Mouse (Mus musculus): ENCODE results near the gene Tmub2.

Gene Tmub2

DNA sequence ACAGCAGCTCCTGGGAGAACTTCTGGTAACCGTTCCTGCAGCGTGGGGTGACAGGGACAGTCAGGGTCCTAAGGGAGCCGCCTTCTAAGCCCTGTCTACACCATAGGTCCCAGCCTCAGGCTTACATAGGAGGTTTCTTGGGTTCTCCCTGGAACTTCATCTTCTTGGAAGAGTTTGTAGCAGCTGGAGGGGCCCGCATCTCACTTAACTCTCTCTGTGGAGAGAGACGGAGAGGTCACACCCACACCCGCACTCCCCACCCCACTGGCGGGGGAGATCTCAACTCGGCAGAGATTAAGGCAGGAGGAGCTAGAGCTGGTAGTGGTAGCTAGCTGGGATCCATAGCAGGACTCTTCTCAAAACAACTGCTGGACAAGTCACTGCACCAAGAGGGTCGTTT, 23.4 kb downstream of the Tmub2 start:
- DNase-seq = no peak

DNA sequence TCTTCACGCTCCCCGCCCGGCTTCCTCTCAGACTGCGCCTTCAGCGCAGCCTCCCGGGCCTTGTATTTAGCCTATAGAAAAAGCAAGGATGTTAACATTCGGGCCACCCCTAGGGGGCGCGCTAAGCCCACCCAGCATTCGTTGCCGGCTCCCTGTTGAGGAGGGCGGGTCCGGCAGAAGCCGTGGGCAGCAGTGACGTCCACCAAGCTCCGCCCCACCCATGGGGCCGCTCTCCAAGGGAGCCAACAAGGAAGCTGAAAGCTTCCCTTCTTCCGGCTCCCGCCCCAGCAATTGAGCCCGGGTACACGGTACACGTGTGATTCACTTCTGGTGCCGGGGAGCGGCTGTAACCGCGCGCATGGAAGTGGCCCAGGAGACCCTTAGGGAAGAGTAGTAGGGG, 24.2 kb downstream of the Tmub2 start:
- DNase-seq = peak; percentile 97

GRCm38 (mm10) chr11:102309821-102310617, 25.3 kb downstream of the Tmub2 start:
- no peak for DNase-seq

DNA sequence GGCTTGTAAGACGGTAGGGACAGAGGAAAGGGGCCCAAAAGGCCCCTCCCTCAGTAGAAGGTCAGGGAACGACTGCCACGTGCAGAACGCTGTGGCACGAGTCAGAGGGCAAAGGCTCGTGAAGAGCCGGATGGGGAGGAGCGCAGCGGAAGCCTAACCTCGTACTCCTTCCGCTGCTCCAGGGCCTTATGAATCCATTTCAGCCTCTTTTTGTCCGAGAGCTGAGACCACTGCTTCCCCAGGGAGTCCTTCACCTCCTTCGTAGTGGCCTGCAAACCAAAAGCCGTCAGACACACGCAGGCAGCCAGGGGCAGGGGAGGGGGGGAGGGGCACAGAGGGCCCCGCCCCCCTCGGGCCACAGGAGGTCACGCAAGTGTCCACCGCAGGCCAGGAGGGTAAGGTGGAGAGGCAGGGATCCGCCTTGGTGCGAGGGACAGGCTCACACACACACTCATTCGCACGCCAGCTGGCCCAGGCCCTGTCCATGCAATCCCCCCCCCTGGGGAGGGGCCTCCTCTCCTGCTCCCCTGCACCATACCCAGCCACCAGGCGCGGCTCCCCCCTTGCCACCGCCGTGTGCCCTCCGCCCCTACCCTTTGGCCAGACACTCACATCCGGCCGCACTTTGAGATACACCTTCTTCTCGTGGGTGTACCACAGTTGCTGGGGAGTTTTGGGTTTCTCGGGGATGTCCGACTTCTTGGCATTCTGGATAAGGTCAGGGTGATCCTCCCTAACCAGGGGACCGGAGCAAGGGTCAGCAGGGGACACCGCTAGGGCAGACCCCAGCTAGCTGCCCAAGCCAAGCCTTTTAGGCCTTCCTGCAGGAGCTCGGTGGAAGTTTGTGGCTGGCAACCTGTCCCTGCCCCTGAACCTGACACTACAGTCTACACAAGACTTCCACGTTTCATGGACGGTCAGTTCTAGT, 26.3 kb downstream of the Tmub2 start:
- DNase-seq = peak; percentile 60

DNA sequence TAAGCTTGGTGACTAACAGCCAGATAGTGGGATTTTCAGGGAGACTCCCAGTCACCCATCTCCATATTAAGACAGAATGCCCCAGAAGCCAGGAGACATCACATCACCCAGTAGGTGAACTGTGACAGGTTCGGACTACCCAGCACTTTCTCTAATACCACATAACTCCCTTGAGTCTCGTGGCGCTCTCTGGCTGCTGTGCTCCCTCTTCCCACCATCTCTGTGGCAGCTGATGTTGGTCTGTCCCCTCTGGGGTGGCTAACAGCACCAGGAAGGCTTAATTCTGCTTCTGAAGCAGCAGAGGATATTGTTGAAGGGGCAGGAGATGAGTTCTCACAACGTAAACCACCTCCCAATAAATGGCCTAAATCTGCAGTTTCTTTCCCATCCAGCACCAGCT, 27.2 kb downstream of the Tmub2 start:
- DNase-seq = no peak

- no peak for DNase-seq
Observed at GRCm38 (mm10) chr11:102312586-102312985, 27.9 kb downstream of the Tmub2 start.

DNA sequence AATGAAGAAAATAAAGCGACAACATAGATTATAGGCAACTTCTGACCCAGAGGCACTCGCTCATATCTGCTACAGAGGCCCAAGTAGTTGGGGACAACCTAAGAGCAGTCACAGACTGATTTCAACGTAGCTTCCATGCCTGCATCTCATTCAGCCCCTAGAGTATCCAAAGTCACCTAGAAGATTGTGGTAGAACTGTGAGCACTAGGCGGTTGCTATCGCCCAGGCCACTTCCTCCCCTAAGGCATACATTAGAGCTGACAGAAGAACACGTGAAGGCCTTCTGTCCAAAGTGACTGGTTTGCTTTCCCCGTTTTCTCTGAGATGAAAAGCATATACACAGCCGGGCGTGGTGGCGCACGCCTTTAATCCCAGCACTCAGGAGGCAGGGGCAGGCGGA, 29.6 kb downstream of the Tmub2 start:
- DNase-seq = no peak

GRCm38 (mm10) chr11:102315690-102316571, 31.2 kb downstream of the Tmub2 start:
- no peak for DNase-seq

DNA sequence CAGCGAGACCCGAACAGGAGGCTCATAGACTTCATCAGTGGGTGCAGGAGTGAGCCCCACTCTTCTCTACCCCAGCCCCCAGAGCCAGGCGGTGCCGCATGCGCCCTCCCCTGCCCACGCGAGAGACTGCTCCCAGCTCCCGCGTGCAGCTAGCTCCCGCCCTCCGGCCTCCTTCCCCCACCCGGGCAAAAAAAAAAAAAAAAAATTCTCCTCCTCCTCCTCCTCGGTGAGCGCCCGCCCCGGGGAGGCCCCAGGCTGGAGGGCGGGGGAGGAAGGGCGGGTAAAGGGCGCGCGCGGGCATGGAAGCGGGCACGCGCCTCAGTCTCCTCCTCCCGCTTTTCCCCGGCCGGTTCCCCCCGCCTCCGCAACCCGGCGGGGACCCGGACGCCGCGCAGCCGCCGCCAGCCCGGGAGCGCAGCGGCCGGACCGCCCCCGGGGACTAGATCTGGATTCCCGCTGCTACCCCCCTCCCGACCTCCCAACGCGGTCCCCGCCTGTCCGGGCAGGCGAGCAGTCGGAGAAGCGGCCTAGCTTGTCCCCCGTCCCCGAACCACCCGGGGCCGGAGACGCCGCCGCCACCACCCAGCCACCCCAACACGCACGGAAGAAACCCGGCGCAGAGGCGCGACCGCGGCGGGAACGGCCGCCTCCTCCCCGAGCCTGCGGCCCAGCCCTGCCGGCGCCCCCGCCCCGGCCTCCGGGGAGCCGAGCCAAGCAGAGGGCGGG, 32.0 kb downstream of the Tmub2 start:
- peak; percentile 94 for DNase-seq

GRCm38 (mm10) chr11:102317298-102317900, 32.7 kb downstream of the Tmub2 start:
- peak; percentile 46 for DNase-seq

DNA sequence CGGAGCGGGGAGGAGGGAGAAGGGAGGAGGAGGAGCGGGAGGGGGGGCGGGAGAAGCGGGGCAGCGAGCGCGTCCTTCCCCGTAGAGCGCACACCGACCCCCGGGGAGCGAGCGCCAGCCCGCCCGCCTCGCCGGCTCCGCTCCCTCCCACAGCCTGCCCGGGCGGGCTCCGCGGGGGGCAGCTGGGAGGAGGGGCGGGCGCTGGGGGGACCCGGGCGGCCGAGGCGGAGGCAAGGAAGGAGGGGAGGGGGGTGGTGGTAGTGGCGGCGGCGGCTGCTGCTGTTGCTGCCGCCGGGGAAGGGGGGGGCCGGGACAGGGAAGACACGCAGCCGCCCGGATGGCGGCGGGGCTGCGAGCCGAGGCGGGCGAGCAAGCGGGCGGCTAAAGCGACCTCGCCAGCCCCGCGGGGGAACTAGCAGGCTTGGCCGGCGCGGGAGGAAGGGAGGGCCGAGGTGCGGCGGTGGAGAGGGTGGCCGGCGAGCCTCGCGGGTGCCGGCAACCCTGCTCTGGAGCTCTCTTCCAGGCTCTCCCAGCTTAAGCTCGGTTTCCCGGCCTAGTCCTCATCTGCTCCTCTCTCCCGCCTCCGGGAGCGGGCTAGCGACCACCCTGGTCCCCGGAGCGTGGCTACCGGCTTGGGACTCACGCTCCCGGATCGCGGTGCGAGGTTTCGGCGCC, 33.3 kb downstream of the Tmub2 start:
- peak; percentile 75 for DNase-seq

GRCm38 (mm10) chr11:102318576-102319409, 34.1 kb downstream of the Tmub2 start:
- peak; percentile 60 for DNase-seq

GRCm38 (mm10) chr11:102319410-102319792, 34.7 kb downstream of the Tmub2 start, which contains the start of gene Ubtf:
Gene Ubtf (minus strand): TSS chr11:102319742.
- peak; percentile 79 for DNase-seq

- DNase-seq = peak; percentile 93
Observed at GRCm38 (mm10) chr11:102319941-102320685, 35.4 kb downstream of the Tmub2 start.

GRCm38 (mm10) chr11:102320686-102321005, 35.9 kb downstream of the Tmub2 start:
- peak; percentile 71 for DNase-seq

DNA sequence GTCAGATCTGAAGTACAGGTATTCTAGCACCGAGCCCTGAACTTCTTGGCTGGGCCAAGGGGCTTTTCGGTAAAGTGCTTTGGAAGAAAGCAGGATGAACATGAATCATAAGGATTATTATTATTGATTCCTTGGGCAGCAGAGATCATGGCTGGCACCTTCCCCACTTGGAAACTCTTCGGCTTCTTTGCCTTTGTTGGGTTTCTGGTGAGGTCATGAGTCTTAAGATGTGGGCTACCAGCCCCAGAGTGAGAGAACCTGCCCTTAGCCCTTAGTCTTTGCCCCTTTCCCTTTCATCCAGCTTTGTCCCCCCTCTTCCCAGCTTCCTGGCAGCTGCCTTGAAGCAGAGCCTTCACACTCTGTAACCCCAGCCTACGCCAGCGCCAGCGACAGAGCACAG, 37.2 kb downstream of the Tmub2 start:
- no peak for DNase-seq

DNA sequence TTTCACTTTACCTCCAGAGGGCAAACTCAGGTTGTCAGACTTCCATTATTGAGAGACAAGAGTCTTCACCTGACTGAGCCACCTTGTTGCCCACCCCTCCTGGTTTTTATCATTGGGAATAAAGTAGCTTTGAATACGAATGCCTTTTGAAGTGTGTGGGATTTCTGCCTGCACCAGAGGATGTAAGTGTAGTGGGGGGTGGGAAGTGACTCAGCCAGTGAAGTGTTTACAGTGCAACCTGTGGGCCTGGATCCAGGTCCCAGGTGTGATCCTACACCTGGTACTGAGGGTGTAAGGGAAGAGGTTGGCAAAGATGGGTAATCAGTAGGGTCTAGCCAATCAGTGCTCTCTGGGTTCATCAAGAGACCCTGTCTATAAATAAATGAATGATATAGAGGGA, 38.8 kb downstream of the Tmub2 start:
- no peak for DNase-seq

DNA sequence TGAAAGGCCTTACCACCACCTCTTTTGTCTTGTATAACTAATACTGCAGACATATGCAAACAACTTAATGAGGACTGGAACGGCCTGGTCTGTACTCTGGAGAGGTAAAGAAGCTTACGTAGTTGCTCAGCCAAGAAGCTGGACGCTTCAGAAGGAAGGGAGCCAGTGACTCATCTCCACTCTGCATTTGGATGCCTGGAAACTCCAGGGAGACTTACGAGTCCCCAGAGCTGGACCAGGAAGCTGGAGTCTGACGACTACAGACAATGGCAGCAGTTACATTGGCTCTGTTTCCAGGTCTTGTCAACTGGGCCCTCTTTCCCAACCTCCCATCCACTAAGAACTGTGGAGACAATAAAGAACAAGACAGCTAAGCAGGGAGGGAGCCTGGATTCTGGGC, 42.5 kb downstream of the Tmub2 start:
- DNase-seq = no peak

- DNase-seq = no peak
Observed at GRCm38 (mm10) chr11:102327839-102328238, 43.1 kb downstream of the Tmub2 start.

DNA sequence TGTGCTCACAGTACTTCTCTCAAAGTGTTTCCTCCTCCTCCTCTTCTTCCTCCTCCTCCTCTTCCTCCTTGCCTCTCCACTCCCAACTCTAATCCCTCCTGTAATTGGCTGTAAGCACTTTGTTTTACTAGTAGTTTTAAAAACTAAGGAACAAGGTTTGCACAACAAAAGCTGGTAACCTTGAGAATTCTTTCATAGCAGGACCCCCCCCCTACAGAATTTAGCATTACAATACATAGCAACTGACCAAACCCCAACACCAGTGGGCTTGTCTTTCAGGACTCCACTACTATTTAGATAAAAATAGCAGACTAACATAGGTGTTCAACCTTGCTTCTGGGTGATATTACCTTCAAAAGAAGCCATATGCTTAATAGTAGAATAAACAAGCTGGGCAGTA, 44.8 kb downstream of the Tmub2 start:
- no peak for DNase-seq

Data from kidney, adult 9 months (tissue).